Mouse (Mus musculus) monocyte, adult 59 days (primary cell): Measurements from ENCODE around the gene Rad51ap2. TPM values are rescaled to one million over a fixed set of nuclear protein-coding genes. Genes with fewer than 3 reads are reported as not detected.

ENCODE experiments used
- total RNA-seq, 2 experiments: library from RNA; stranded (reverse); gene quantifications; one replicate each; pipeline ENCODE4 v1.2.4; 2023

Rad51ap2 gene
- total RNA-seq = not detected

DNA sequence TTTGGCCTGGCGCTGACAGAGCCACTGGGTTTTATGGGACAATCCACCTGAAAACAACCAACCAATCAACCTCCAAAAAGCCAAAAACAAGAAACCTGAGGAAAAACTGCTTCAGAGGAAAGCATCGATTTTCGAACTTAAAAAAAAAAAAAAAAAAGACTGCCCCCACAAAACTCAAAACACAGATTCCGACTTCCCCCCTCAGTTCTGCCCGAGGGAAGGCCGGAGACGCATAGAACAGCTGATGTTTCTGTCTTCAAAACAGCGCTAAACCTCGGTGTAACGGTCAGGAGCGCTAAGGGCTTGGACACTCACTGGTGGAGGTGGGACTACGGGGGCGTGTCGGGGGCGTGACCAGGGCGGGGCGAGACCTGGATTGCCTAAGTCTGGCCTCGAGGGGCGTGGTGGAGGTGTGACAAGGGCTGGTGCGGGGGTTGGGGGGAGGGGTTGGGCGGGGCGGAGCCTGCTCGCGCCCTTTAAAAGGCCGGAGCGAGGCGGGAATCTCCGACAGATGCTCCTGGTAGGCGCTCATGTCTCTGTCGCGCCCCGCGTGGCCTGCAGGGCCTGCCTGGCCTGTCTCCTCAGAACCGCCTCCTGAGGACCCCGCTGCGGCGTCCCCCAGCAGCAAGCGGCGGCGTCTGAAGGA lies at the start of gene Rad51ap2:
TSS of gene Rad51ap2 (plus strand) at position 531 of the 646 bp plus-strand sequence.

DNA sequence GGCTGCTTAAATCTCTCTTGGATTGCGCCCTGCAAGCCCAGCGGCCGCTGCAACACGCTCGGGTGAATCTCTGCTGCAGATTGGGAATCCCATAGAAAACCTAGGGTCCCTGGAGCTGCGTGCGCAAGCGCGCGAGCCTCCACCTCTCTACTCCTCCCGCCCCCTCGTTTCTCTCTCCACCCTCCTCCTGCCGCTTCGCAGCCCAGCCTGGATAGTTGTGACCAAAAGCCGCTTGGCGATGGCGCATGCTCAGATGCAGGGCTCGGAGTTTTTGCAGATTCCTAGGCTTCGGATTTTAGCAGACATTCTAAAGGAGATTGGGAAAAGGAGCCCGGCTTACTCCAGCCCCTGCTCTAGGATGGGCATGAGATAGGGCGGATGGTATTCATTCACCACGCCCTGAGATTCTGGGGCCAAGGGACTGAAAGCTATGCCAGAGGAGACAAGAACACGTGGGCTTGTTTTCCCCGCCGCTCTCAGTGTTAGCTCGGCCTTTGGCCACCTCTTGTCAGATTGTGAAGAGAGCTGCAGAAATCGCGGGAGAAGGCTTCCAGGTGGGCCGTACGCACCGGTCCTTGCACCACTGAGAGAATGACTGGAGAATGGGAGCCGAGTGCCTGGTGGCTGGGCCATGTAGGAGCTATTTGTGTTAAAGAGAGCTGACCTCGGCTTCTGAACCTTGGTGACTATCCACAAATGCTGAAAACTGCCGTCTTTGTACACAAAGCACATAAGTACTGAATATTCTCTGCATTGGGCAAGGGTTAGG lies 19.2 kb upstream of the Rad51ap2 start, which contains the start of gene Vsnl1:
TSS of gene Vsnl1 (minus strand) at position 117 of the 769 bp plus-strand sequence.

Other genes starting within 250 kb of the Rad51ap2 start
- not detected for gene Msgn1, start 247.1 kb upstream of the Rad51ap2 start, total RNA-seq
- gene Gen1, start 190.3 kb upstream of the Rad51ap2 start, total RNA-seq = 1 to 10 TPM; 2.5 to 6.5 TPM
- 10 to 100 TPM; 77.8 to 82.2 TPM for gene Smc6, start 190.2 kb upstream of the Rad51ap2 start, total RNA-seq
- not detected for gene Vsnl1, start 19.5 kb upstream of the Rad51ap2 start, total RNA-seq